Mouse (Mus musculus): ENCODE measurements around the gene Yrdc.

- TF ChIP-seq E2F4 (IDR thresholded peaks at IDR 0.05; ENCODE audit: insufficient read depth) (no peak), POLR2A (IDR thresholded peaks at IDR 0.05; ENCODE audit: insufficient read length, low read depth) (no peak), USF1 (IDR thresholded peaks at IDR 0.05; ENCODE audit: low read depth) (no peak), MAX (IDR thresholded peaks at IDR 0.05; ENCODE audit: low read depth) (no peak), TCF12 (IDR thresholded peaks at IDR 0.05; ENCODE audit: insufficient read depth, poor library complexity, severe bottlenecking) (no peak)
These were observed 48.7 kb upstream of the Yrdc start, which contains the start of gene Mtf1 for GRCm38 (mm10) chr4:124801552-124802308.
